8 mouse cellular contexts compared by ENCODE assay signal in the genomic region with DNA sequence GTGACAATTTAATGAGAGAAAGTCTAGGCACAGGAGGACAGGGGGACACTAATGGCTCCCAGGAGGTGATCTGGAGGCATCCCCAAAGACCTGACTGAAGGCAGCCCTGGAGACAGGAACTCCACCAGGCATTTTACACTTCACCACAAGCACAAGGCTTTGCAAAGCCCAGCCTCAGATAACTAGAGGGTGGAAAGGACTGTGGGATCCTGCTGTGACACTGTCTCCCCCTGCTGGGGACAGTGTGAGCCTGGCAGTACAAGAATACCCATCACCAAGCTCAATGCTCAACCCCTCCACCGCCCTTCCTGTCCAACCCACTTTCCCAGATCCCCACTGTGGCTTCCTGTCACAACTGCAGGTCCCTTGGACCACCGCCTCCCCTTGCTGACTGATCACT.
A peak's percentile ranks its signal among the peaks of the same experiment; 100 is the strongest.
DNase-seq lines count a peak whose midpoint lies in the region; ATAC-seq lines count a peak whose summit lies in the region.
"Had no signal": no experiment of that assay in that cellular context is flagged by ENCODE, and none has a peak within 500 bp of the region (broad histone marks: within the 10 kb centered on the region; RNA-seq: fewer than 3 reads in every experiment).

No protein-coding gene starts in this region.

- ATAC-seq in midbrain, embryonic 11.5 days (ENCODE audit: low FRiP score) = no peak
- no peak for ATAC-seq in CD4-positive, CD25-positive, alpha-beta regulatory T cell, adult 4 months

- H3K4me3 ChIP-seq in midbrain, embryonic 11.5 days (ENCODE audit: low read depth, low read length) = no peak overlapping the region
- H3K4me3 ChIP-seq: heart, embryonic 13.5 days had no signal

- H3K4me1 ChIP-seq in midbrain, embryonic 11.5 days (ENCODE audit: control insufficient read depth, insufficient read depth, low read length) = peaks cover 4% of the 10 kb centered on the region; the same call in 1 of the 2 replicates
- H3K4me1 ChIP-seq: heart, embryonic 13.5 days had no signal

- H3K27me3 ChIP-seq in midbrain, embryonic 11.5 days (ENCODE audit: control insufficient read depth, insufficient read depth, low read length) = no peaks in the 10 kb centered on the region
- H3K27me3 ChIP-seq: heart, embryonic 13.5 days had no signal

- no peak overlapping the region for H3K27ac ChIP-seq in midbrain, embryonic 11.5 days (ENCODE audit: low read depth, low read length)
- H3K27ac ChIP-seq: heart, embryonic 13.5 days had no signal

- no peak overlapping the region for H3K9ac ChIP-seq in midbrain, embryonic 11.5 days (ENCODE audit: low read length)
- H3K9ac ChIP-seq: heart, embryonic 13.5 days had no signal

- no peaks in the 10 kb centered on the region for H3K36me3 ChIP-seq in midbrain, embryonic 11.5 days (ENCODE audit: control insufficient read depth, insufficient read depth, low read length)
- H3K36me3 ChIP-seq: heart, embryonic 13.5 days had no signal

- WGBS in midbrain, embryonic 11.5 days = 30% methylated on average over 2 of the region's 2 CpGs

- H3K9me3 ChIP-seq in midbrain, embryonic 11.5 days (ENCODE audit: control insufficient read depth, low read length) = no peaks in the 10 kb centered on the region
- H3K9me3 ChIP-seq: heart, embryonic 13.5 days had no signal

- no peak overlapping the region for H3K4me2 ChIP-seq in midbrain, embryonic 11.5 days
- H3K4me2 ChIP-seq: heart, embryonic 13.5 days had no signal

- DNase-seq in 3T3-L1 (ENCODE audit: low read depth, low spot score) (peak; percentile 54), ES-CJ7 (ENCODE audit: low read depth, low spot score) (peak; percentile 64)
- peak; percentile 52 to 53 for DNase-seq in cerebellum, postnatal 14 days
- DNase-seq in frontal cortex, postnatal 14 days (ENCODE audit: low spot score in 2 of 2) = peak; percentile 45 to 57
- DNase-seq in layer of hippocampus, adult 8-10 months (ENCODE audit: low spot score in 2 of 2) = peak; percentile 29 to 67
- peak; percentile 88 for DNase-seq in midbrain, embryonic 11.5 days (ENCODE audit: low spot score, missing footprints)
